Mouse (Mus musculus): ENCODE results near the gene Gng12. TPM values are rescaled to one million over a fixed set of nuclear protein-coding genes. Genes with fewer than 3 reads are reported as not detected.

The Gng12 gene
- polyA plus RNA-seq, 1 experiment from 2014 or later, result 51.7 TPM

GRCm38 (mm10) chr6:67045424-67045823 is 149.2 kb downstream of the Gng12 start:
- H3K27ac ChIP-seq (replicated peaks), result no peak overlapping the region
- no peaks in the 10 kb centered on the region for H3K9me3 ChIP-seq
- H3K4me2 ChIP-seq, result no peak overlapping the region
- H3K9ac ChIP-seq, result no peak overlapping the region
- peaks cover 5% of the 10 kb centered on the region for H3K4me1 ChIP-seq
- no peaks in the 10 kb centered on the region for H3K27me3 ChIP-seq (replicated peaks)
- H3K36me3 ChIP-seq, result no peaks in the 10 kb centered on the region
- H3K4me3 ChIP-seq, result no peak overlapping the region
- 67% methylated on average over 3 of the region's 3 CpGs for WGBS
- no peak for ATAC-seq (ENCODE audit: extremely low read depth, insufficient number of reproducible peaks, low FRiP score, low TSS enrichment)

- WGBS, result 55% methylated on average over 3 of the region's 3 CpGs
These were observed 150.7 kb downstream of the Gng12 start for GRCm38 (mm10) chr6:67046937-67047336.

GRCm38 (mm10) chr6:67048052-67048691 is 152.0 kb downstream of the Gng12 start:
- H3K4me1 ChIP-seq, result peaks cover 5% of the 10 kb centered on the region
- H3K27ac ChIP-seq (replicated peaks), result no peak overlapping the region
- H3K36me3 ChIP-seq, result no peaks in the 10 kb centered on the region
- 85% methylated on average over 3 of the region's 3 CpGs for WGBS
- H3K9ac ChIP-seq, result no peak overlapping the region
- H3K4me3 ChIP-seq, result no peak overlapping the region
- H3K27me3 ChIP-seq (replicated peaks), result no peaks in the 10 kb centered on the region
- H3K9me3 ChIP-seq, result no peaks in the 10 kb centered on the region
- no peak for ATAC-seq (ENCODE audit: extremely low read depth, insufficient number of reproducible peaks, low FRiP score, low TSS enrichment)
- no peak overlapping the region for H3K4me2 ChIP-seq

More at GRCm38 (mm10) chr6:67046937-67047336, 150.7 kb downstream of the Gng12 start:
- Histone ChIP-seq H3K4me3 (no peak overlapping the region), H3K27ac (replicated peaks) (no peak overlapping the region), H3K9ac (no peak overlapping the region), H3K4me2 (no peak overlapping the region), H3K9me3 (no peaks in the 10 kb centered on the region), H3K27me3 (replicated peaks) (no peaks in the 10 kb centered on the region), H3K4me1 (peaks cover 5% of the 10 kb centered on the region), H3K36me3 (no peaks in the 10 kb centered on the region)
- no peak for ATAC-seq (ENCODE audit: extremely low read depth, insufficient number of reproducible peaks, low FRiP score, low TSS enrichment)

- Histone ChIP-seq H3K27me3 (replicated peaks) (no peaks in the 10 kb centered on the region), H3K4me2 (no peak overlapping the region), H3K27ac (replicated peaks) (no peak overlapping the region), H3K4me1 (peaks cover 5% of the 10 kb centered on the region), H3K9ac (no peak overlapping the region), H3K4me3 (no peak overlapping the region), H3K36me3 (no peaks in the 10 kb centered on the region), H3K9me3 (no peaks in the 10 kb centered on the region)
- no peak for ATAC-seq (ENCODE audit: extremely low read depth, insufficient number of reproducible peaks, low FRiP score, low TSS enrichment)
- WGBS, result 31% methylated on average over 7 of the region's 7 CpGs
These were observed 152.9 kb downstream of the Gng12 start for GRCm38 (mm10) chr6:67048880-67049694.

GRCm38 (mm10) chr6:67049695-67050038 is 153.5 kb downstream of the Gng12 start:
- no peak overlapping the region for H3K4me3 ChIP-seq
- WGBS, result 46% methylated on average over 2 of the region's 2 CpGs
- H3K27ac ChIP-seq (replicated peaks), result no peak overlapping the region
- no peaks in the 10 kb centered on the region for H3K36me3 ChIP-seq
- peaks cover 5% of the 10 kb centered on the region for H3K4me1 ChIP-seq
- H3K9ac ChIP-seq, result no peak overlapping the region
- H3K9me3 ChIP-seq, result no peaks in the 10 kb centered on the region
- H3K27me3 ChIP-seq (replicated peaks), result no peaks in the 10 kb centered on the region
- ATAC-seq (ENCODE audit: extremely low read depth, insufficient number of reproducible peaks, low FRiP score, low TSS enrichment), result no peak
- no peak overlapping the region for H3K4me2 ChIP-seq

GRCm38 (mm10) chr6:67050063-67050462 is 153.9 kb downstream of the Gng12 start:
- Histone ChIP-seq H3K4me1 (peaks cover 5% of the 10 kb centered on the region), H3K9me3 (no peaks in the 10 kb centered on the region), H3K36me3 (no peaks in the 10 kb centered on the region), H3K27ac (replicated peaks) (no peak overlapping the region), H3K4me3 (no peak overlapping the region), H3K9ac (no peak overlapping the region), H3K27me3 (replicated peaks) (no peaks in the 10 kb centered on the region), H3K4me2 (no peak overlapping the region)
- no peak for ATAC-seq (ENCODE audit: extremely low read depth, insufficient number of reproducible peaks, low FRiP score, low TSS enrichment)
- 55% methylated on average over 1 of the region's 1 CpGs for whole genome bisulfite sequencing

GRCm38 (mm10) chr6:67056108-67056888 is 160.1 kb downstream of the Gng12 start:
- Histone ChIP-seq H3K27me3 (replicated peaks) (no peaks in the 10 kb centered on the region), H3K9me3 (no peaks in the 10 kb centered on the region), H3K4me1 (no peaks in the 10 kb centered on the region; the same call in 1 of the 2 replicates), H3K4me2 (no peak overlapping the region), H3K9ac (no peak overlapping the region), H3K27ac (replicated peaks) (no peak overlapping the region), H3K36me3 (no peaks in the 10 kb centered on the region), H3K4me3 (no peak overlapping the region)
- 63% methylated on average over 15 of the region's 15 CpGs for WGBS
- ATAC-seq (ENCODE audit: extremely low read depth, insufficient number of reproducible peaks, low FRiP score, low TSS enrichment), result no peak

- no peak for ATAC-seq (ENCODE audit: extremely low read depth, insufficient number of reproducible peaks, low FRiP score, low TSS enrichment)
- Histone ChIP-seq H3K27me3 (replicated peaks) (no peaks in the 10 kb centered on the region), H3K9ac (no peak overlapping the region), H3K4me1 (no peaks in the 10 kb centered on the region; the same call in 1 of the 2 replicates), H3K4me2 (no peak overlapping the region), H3K4me3 (no peak overlapping the region), H3K36me3 (no peaks in the 10 kb centered on the region), H3K27ac (replicated peaks) (no peak overlapping the region), H3K9me3 (no peaks in the 10 kb centered on the region)
- 65% methylated on average over 3 of the region's 3 CpGs for WGBS
These were observed 160.8 kb downstream of the Gng12 start for GRCm38 (mm10) chr6:67056889-67057564.

GRCm38 (mm10) chr6:67057574-67057973 is 161.4 kb downstream of the Gng12 start:
- Histone ChIP-seq H3K9me3 (no peaks in the 10 kb centered on the region), H3K27me3 (replicated peaks) (no peaks in the 10 kb centered on the region), H3K9ac (no peak overlapping the region), H3K4me2 (no peak overlapping the region), H3K27ac (replicated peaks) (no peak overlapping the region), H3K4me3 (no peak overlapping the region), H3K4me1 (no peaks in the 10 kb centered on the region; the same call in 1 of the 2 replicates), H3K36me3 (no peaks in the 10 kb centered on the region)
- no peak for ATAC-seq (ENCODE audit: extremely low read depth, insufficient number of reproducible peaks, low FRiP score, low TSS enrichment)
- WGBS, result 80% methylated on average over 5 of the region's 5 CpGs

GRCm38 (mm10) chr6:67057991-67058696 is 161.9 kb downstream of the Gng12 start:
- Histone ChIP-seq H3K36me3 (no peaks in the 10 kb centered on the region), H3K4me2 (no peak overlapping the region), H3K9me3 (no peaks in the 10 kb centered on the region), H3K4me3 (no peak overlapping the region), H3K9ac (no peak overlapping the region), H3K27ac (replicated peaks) (no peak overlapping the region), H3K27me3 (replicated peaks) (no peaks in the 10 kb centered on the region), H3K4me1 (no peaks in the 10 kb centered on the region; the same call in 1 of the 2 replicates)
- no peak for ATAC-seq (ENCODE audit: extremely low read depth, insufficient number of reproducible peaks, low FRiP score, low TSS enrichment)
- 67% methylated on average over 7 of the region's 7 CpGs for WGBS
